Comparison of ENCODE assay signal across 8 mouse cellular contexts in the genomic region with DNA sequence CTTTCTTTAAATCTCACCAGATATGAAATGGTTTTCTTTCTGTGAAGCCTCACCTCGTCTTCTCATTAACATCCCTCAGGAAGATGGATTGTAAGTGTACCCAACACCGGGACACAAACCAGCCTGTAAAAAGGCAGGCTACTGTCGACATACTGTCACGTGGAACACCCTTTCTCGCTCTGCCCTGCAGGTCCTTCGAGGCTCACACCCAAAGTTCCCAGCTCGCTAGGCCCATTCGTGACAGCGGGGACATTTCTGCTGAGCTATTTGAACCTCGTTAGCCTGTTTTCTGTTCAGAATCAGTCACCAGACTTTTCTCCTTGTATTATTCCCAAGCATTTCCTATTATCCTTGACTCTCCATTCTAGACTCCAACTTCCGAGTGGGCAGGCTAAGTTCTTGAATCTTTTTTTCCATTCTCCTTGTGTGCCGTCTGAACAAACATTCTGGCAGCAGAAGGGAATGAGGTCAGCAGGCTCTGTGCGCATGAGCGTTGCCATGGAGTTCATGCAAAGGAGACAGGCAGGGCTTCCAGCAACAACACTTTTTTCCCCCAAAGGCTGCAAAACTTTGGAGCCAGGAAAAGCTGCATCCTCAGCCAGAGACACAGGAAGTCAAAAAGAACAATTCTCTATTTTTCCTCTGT.
DNase-seq lines count a peak whose midpoint lies in the region; ATAC-seq and TF ChIP-seq lines count a peak whose summit lies in the region.

No protein-coding gene starts in this region.

- 0 out of 2 replicates have a peak overlapping the region, but pooled peaks have one; percentile 26 for H3K27ac ChIP-seq in midbrain, embryonic 12.5 days (replicated peaks)
- 0 out of 2 replicates have a peak overlapping the region, but pooled peaks have one; percentile 4 for H3K27ac ChIP-seq in stomach, postnatal 0 days (replicated peaks)

- no peaks in the 10 kb centered on the region for H3K27me3 ChIP-seq in midbrain, embryonic 12.5 days
- H3K27me3 ChIP-seq in stomach, postnatal 0 days (ENCODE audit: control insufficient read depth, insufficient read depth, low read length), result no peaks in the 10 kb centered on the region

- no peak overlapping the region for H3K4me2 ChIP-seq in midbrain, embryonic 12.5 days (replicated peaks)
- no peak overlapping the region for H3K4me2 ChIP-seq in stomach, postnatal 0 days (replicated peaks; ENCODE audit: low read depth)

- peak; percentile 79 to 88 for DNase-seq in adrenal gland, adult (ENCODE audit: inconsistent age in 2 of 2, low spot score in 1 of 2)
- peak; percentile 27 to 33 for DNase-seq in cerebellum, adult 18-20 months
- DNase-seq in frontal cortex, postnatal 10 days (ENCODE audit: low spot score in 2 of 2), result peak; percentile 76 to 80
- peak; percentile 92 for DNase-seq in heart, postnatal 4 days
- peak; percentile 76 to 84 for DNase-seq in layer of hippocampus, postnatal 10 days (ENCODE audit: low spot score in 2 of 2)
- DNase-seq in stomach, postnatal 0 days (ENCODE audit: low spot score), result peak; percentile 28

- WGBS in midbrain, embryonic 12.5 days, result 67% methylated on average over 14 of the region's 14 CpGs
- WGBS in stomach, postnatal 0 days, result 60% methylated on average over 14 of the region's 14 CpGs

- ATAC-seq in midbrain, embryonic 12.5 days (ENCODE audit: low FRiP score, low read depth), result peak; percentile 54; the same call in 1 of the 2 replicates
- ATAC-seq in stomach, postnatal 0 days (ENCODE audit: low FRiP score, low TSS enrichment), result no peak
- ATAC-seq in inflammation-experienced regulatory T-cells, adult 6 months, result no peak

- no peak overlapping the region for H3K9ac ChIP-seq in midbrain, embryonic 12.5 days (replicated peaks)
- no peak overlapping the region for H3K9ac ChIP-seq in stomach, postnatal 0 days (ENCODE audit: low read length)

- no peaks in the 10 kb centered on the region for H3K36me3 ChIP-seq in midbrain, embryonic 12.5 days
- no peaks in the 10 kb centered on the region for H3K36me3 ChIP-seq in stomach, postnatal 0 days (ENCODE audit: control insufficient read depth, insufficient read depth, low read length)

- H3K9me3 ChIP-seq in midbrain, embryonic 12.5 days, result no peaks in the 10 kb centered on the region
- H3K9me3 ChIP-seq in stomach, postnatal 0 days (ENCODE audit: control insufficient read depth, low read length), result no peaks in the 10 kb centered on the region

- H3K4me3 ChIP-seq in midbrain, embryonic 12.5 days, result no peak overlapping the region
- H3K4me3 ChIP-seq in stomach, postnatal 0 days (ENCODE audit: low read depth, low read length), result no peak overlapping the region

- TF ChIP-seq CTCF in stomach, postnatal 0 days (IDR thresholded peaks at IDR 0.05; ENCODE audit: low read depth), result no peak

- peaks cover 12% of the 10 kb centered on the region; the same call in 1 of the 2 replicates for H3K4me1 ChIP-seq in midbrain, embryonic 12.5 days
- H3K4me1 ChIP-seq in stomach, postnatal 0 days (replicated peaks; ENCODE audit: control insufficient read depth, insufficient read depth), result no peaks in the 10 kb centered on the region

- no peak for TF ChIP-seq EP300 in stomach, postnatal 0 days (optimal IDR thresholded peaks at IDR 0.05)

Comparison
In these comparisons a context has a peak if more than half of its experiments do, and no peak if none do; other contexts are left out.
1. DNase-seq: peak in every context shown above with its lines; median percentile 92 in heart, postnatal 4 days; 84 in adrenal gland, adult; 80 in layer of hippocampus, postnatal 10 days; 78 in frontal cortex, postnatal 10 days; 30 in cerebellum, adult 18-20 months; 28 in stomach, postnatal 0 days.